Mouse (Mus musculus): Measurements from ENCODE around the gene Grhpr. TPM values are rescaled to one million over a fixed set of nuclear protein-coding genes. Genes with fewer than 3 reads are reported as not detected.

Grhpr gene
- polyA plus RNA-seq, 1 experiment from 2014 or later = 38.9 TPM

- no peak overlapping the region for H3K9ac ChIP-seq
- no peak overlapping the region for H3K4me2 ChIP-seq (replicated peaks)
- no peaks in the 10 kb centered on the region for H3K9me3 ChIP-seq
- 0 out of 2 replicates have a peak, but pooled peaks cover 3% of the 10 kb centered on the region for H3K4me1 ChIP-seq
- WGBS = 92% methylated on average over 6 of the region's 6 CpGs
- no peak overlapping the region for H3K27ac ChIP-seq
- ATAC-seq (ENCODE audit: low FRiP score, low read depth) = no peak
- H3K36me3 ChIP-seq = peaks cover 2% of the 10 kb centered on the region
- H3K4me3 ChIP-seq = no peak overlapping the region
- H3K27me3 ChIP-seq (replicated peaks) = no peaks in the 10 kb centered on the region
Measured at GRCm38 (mm10) chr4:45000001-45000400, 18.8 kb downstream of the Grhpr start.

GRCm38 (mm10) chr4:45005452-45005851 lies 24.3 kb downstream of the Grhpr start:
- Histone ChIP-seq H3K27me3 (replicated peaks) (no peaks in the 10 kb centered on the region), H3K36me3 (no peaks in the 10 kb centered on the region), H3K4me3 (no peak overlapping the region), H3K4me2 (replicated peaks) (no peak overlapping the region), H3K27ac (no peak overlapping the region), H3K9me3 (no peaks in the 10 kb centered on the region), H3K4me1 (peaks cover 9% of the 10 kb centered on the region; the same call in 1 of the 2 replicates), H3K9ac (no peak overlapping the region)
- no peak for ATAC-seq (ENCODE audit: low FRiP score, low read depth)
- 90% methylated on average over 3 of the region's 3 CpGs for WGBS

- H3K27me3 ChIP-seq (replicated peaks) = no peaks in the 10 kb centered on the region
- H3K4me3 ChIP-seq = peak overlapping the region; percentile 76
- H3K4me1 ChIP-seq = peaks cover 22% of the 10 kb centered on the region
- peak overlapping the region; percentile 85 for H3K9ac ChIP-seq
- ATAC-seq (ENCODE audit: low FRiP score, low read depth) = no peak
- H3K4me2 ChIP-seq (replicated peaks) = peak overlapping the region; percentile 73
- H3K27ac ChIP-seq = no peak overlapping the region
- no peaks in the 10 kb centered on the region for H3K36me3 ChIP-seq
- H3K9me3 ChIP-seq = no peaks in the 10 kb centered on the region
- WGBS = 13% methylated on average over 11 of the region's 11 CpGs
Measured at GRCm38 (mm10) chr4:45010806-45011415, 29.7 kb downstream of the Grhpr start.

- under 1% methylated on average over 31 of the region's 31 CpGs for WGBS
- Histone ChIP-seq H3K36me3 (no peaks in the 10 kb centered on the region), H3K27me3 (replicated peaks) (no peaks in the 10 kb centered on the region), H3K9me3 (no peaks in the 10 kb centered on the region), H3K4me1 (peaks cover 22% of the 10 kb centered on the region), H3K4me2 (replicated peaks) (peak overlapping the region; percentile 73), H3K4me3 (peak overlapping the region; percentile 76), H3K27ac (peak overlapping the region; percentile 86), H3K9ac (peak overlapping the region; percentile 85)
- ATAC-seq (ENCODE audit: low FRiP score, low read depth) = peak; percentile 80
Measured at GRCm38 (mm10) chr4:45011581-45012104, 30.4 kb downstream of the Grhpr start.

- Histone ChIP-seq H3K4me3 (peak within 1 kb of the TSS; percentile 76), H3K27me3 (replicated peaks) (no peaks in the 10 kb centered on the region), H3K9me3 (no peaks in the 10 kb centered on the region), H3K27ac (peak within 1 kb of the TSS; percentile 86), H3K9ac (peak within 1 kb of the TSS; percentile 85), H3K4me1 (peaks cover 22% of the 10 kb centered on the region), H3K4me2 (replicated peaks) (peak within 1 kb of the TSS; percentile 79), H3K36me3 (no peaks in the 10 kb centered on the region)
- WGBS = under 1% methylated on average over 62 of the region's 63 CpGs
- ATAC-seq (ENCODE audit: low FRiP score, low read depth) = peak; percentile 99
Measured at GRCm38 (mm10) chr4:45012105-45012975, 31.1 kb downstream of the Grhpr start, which contains the start of gene Zbtb5. TSS of gene Zbtb5 (minus strand) at chr4:45012412.

- Histone ChIP-seq H3K4me1 (peaks cover 22% of the 10 kb centered on the region), H3K36me3 (no peaks in the 10 kb centered on the region), H3K27ac (0 out of 2 replicates have a peak overlapping the region, but pooled peaks have one; percentile 6), H3K9me3 (no peaks in the 10 kb centered on the region), H3K4me3 (peak overlapping the region; percentile 56), H3K9ac (peak overlapping the region; percentile 64), H3K27me3 (replicated peaks) (no peaks in the 10 kb centered on the region), H3K4me2 (replicated peaks) (peak overlapping the region; percentile 79)
- 1% methylated on average over 13 of the region's 13 CpGs for WGBS
- ATAC-seq (ENCODE audit: low FRiP score, low read depth) = no peak
Measured at GRCm38 (mm10) chr4:45013031-45013431, 31.8 kb downstream of the Grhpr start.

- H3K4me1 ChIP-seq = peaks cover 22% of the 10 kb centered on the region
- no peaks in the 10 kb centered on the region for H3K27me3 ChIP-seq (replicated peaks)
- peak overlapping the region; percentile 56 for H3K4me3 ChIP-seq
- no peaks in the 10 kb centered on the region for H3K9me3 ChIP-seq
- peak overlapping the region; percentile 79 for H3K4me2 ChIP-seq (replicated peaks)
- H3K36me3 ChIP-seq = no peaks in the 10 kb centered on the region
- H3K9ac ChIP-seq = no peak overlapping the region
- WGBS = 8% methylated on average over 2 of the region's 2 CpGs
- no peak overlapping the region for H3K27ac ChIP-seq
- ATAC-seq (ENCODE audit: low FRiP score, low read depth) = no peak
Measured at GRCm38 (mm10) chr4:45013537-45013936, 32.3 kb downstream of the Grhpr start.

GRCm38 (mm10) chr4:45015615-45016014 lies 34.4 kb downstream of the Grhpr start:
- no peak overlapping the region for H3K27ac ChIP-seq
- no peak overlapping the region; the same call in 1 of the 2 replicates for H3K4me2 ChIP-seq (replicated peaks)
- 13% methylated on average over 3 of the region's 3 CpGs for WGBS

GRCm38 (mm10) chr4:45018452-45018980 lies 37.3 kb downstream of the Grhpr start, which contains the start of gene Polr1e:
TSS of gene Polr1e (plus strand) at chr4:45018583.
- WGBS = under 1% methylated on average over 29 of the region's 29 CpGs
- peak; percentile 94 for ATAC-seq (ENCODE audit: low FRiP score, low read depth)
- Histone ChIP-seq H3K4me1 (peaks cover 16% of the 10 kb centered on the region), H3K4me2 (replicated peaks) (peak within 1 kb of the TSS; percentile 97), H3K4me3 (peak within 1 kb of the TSS; percentile 71), H3K27ac (no peak within 1 kb of the TSS), H3K9ac (peak within 1 kb of the TSS; percentile 71), H3K36me3 (peaks cover 4% of the 10 kb centered on the region; the same call in 1 of the 2 replicates), H3K27me3 (replicated peaks) (no peaks in the 10 kb centered on the region), H3K9me3 (no peaks in the 10 kb centered on the region)

More at GRCm38 (mm10) chr4:45015615-45016014, 34.4 kb downstream of the Grhpr start:
- H3K36me3 ChIP-seq = no peaks in the 10 kb centered on the region
- ATAC-seq (ENCODE audit: low FRiP score, low read depth) = no peak
- H3K27me3 ChIP-seq (replicated peaks) = no peaks in the 10 kb centered on the region
- peaks cover 25% of the 10 kb centered on the region for H3K4me1 ChIP-seq
- no peaks in the 10 kb centered on the region for H3K9me3 ChIP-seq
- no peak overlapping the region for H3K4me3 ChIP-seq
- H3K9ac ChIP-seq = no peak overlapping the region

- 2% methylated on average over 14 of the region's 14 CpGs for WGBS
- peak; percentile 14; the same call in 1 of the 2 replicates for ATAC-seq (ENCODE audit: low FRiP score, low read depth)
Measured at GRCm38 (mm10) chr4:45019009-45019408, 37.8 kb downstream of the Grhpr start.

GRCm38 (mm10) chr4:45026459-45026858 lies 45.3 kb downstream of the Grhpr start:
- no peak for ATAC-seq (ENCODE audit: low FRiP score, low read depth)
- H3K27me3 ChIP-seq (replicated peaks) = no peaks in the 10 kb centered on the region
- no peaks in the 10 kb centered on the region for H3K9me3 ChIP-seq
- no peak overlapping the region for H3K4me2 ChIP-seq (replicated peaks)
- WGBS = 94% methylated on average over 4 of the region's 4 CpGs
- H3K36me3 ChIP-seq = peaks cover 50% of the 10 kb centered on the region
- H3K9ac ChIP-seq = no peak overlapping the region
- no peaks in the 10 kb centered on the region for H3K4me1 ChIP-seq
- no peak overlapping the region for H3K27ac ChIP-seq
- H3K4me3 ChIP-seq = no peak overlapping the region

More at GRCm38 (mm10) chr4:45019009-45019408, 37.8 kb downstream of the Grhpr start:
- H3K9me3 ChIP-seq = no peaks in the 10 kb centered on the region
- peak overlapping the region; percentile 71 for H3K9ac ChIP-seq
- peaks cover 9% of the 10 kb centered on the region for H3K36me3 ChIP-seq
- H3K4me1 ChIP-seq = peaks cover 14% of the 10 kb centered on the region
- H3K27ac ChIP-seq = no peak overlapping the region
- peak overlapping the region; percentile 71 for H3K4me3 ChIP-seq
- no peaks in the 10 kb centered on the region for H3K27me3 ChIP-seq (replicated peaks)
- H3K4me2 ChIP-seq (replicated peaks) = peak overlapping the region; percentile 97

- ATAC-seq (ENCODE audit: low FRiP score, low read depth) = no peak
- WGBS = 93% methylated on average over 9 of the region's 9 CpGs
- no peaks in the 10 kb centered on the region for H3K9me3 ChIP-seq
- H3K27ac ChIP-seq = no peak overlapping the region
- no peak overlapping the region for H3K4me3 ChIP-seq
- no peaks in the 10 kb centered on the region for H3K4me1 ChIP-seq
- H3K36me3 ChIP-seq = peaks cover 81% of the 10 kb centered on the region
- no peak overlapping the region for H3K4me2 ChIP-seq (replicated peaks)
- H3K27me3 ChIP-seq (replicated peaks) = no peaks in the 10 kb centered on the region
- H3K9ac ChIP-seq = no peak overlapping the region
Measured at GRCm38 (mm10) chr4:45032586-45032985, 51.4 kb downstream of the Grhpr start.
